Mouse (Mus musculus) lung, postnatal 10 days (tissue): Measurements from ENCODE around the gene Gba.
A peak's percentile ranks its signal among the peaks of the same experiment; 100 is the strongest.

ENCODE experiments used
- DNase-seq: peaks from one replicate; pipeline ENCODE4 v3.0.0; 2021

Gba gene

GRCm38 (mm10) chr3:89183058-89183958, 19.4 kb upstream of the Gba start, which contains the start of gene Fam189b:
Gene Fam189b, plus strand, starts transcription at chr3:89183143.
- peak; percentile 94 for DNase-seq

- no peak for DNase-seq
Measured at GRCm38 (mm10) chr3:89183959-89184315, 18.8 kb upstream of the Gba start.

- no peak for DNase-seq
Measured at GRCm38 (mm10) chr3:89187197-89187596, 15.5 kb upstream of the Gba start.

- DNase-seq = no peak
Measured at GRCm38 (mm10) chr3:89187690-89188477, 14.8 kb upstream of the Gba start.

GRCm38 (mm10) chr3:89188478-89188875, 14.3 kb upstream of the Gba start:
- no peak for DNase-seq

- DNase-seq = no peak
Measured at GRCm38 (mm10) chr3:89190436-89190835, 12.3 kb upstream of the Gba start.

- DNase-seq = no peak
Measured at GRCm38 (mm10) chr3:89193351-89193750, 9.4 kb upstream of the Gba start.

- DNase-seq = peak; percentile 46
Measured at GRCm38 (mm10) chr3:89193853-89194252, 8.9 kb upstream of the Gba start.

- DNase-seq = peak; percentile 94
Measured at GRCm38 (mm10) chr3:89195979-89196877, 6.5 kb upstream of the Gba start.

GRCm38 (mm10) chr3:89199839-89200238, 2.9 kb upstream of the Gba start:
- no peak for DNase-seq

- DNase-seq = no peak
Measured at GRCm38 (mm10) chr3:89203142-89203514, 400 bp downstream of the Gba start.

- DNase-seq = no peak
Measured at GRCm38 (mm10) chr3:89206079-89206478, 3.4 kb downstream of the Gba start.

- no peak for DNase-seq
Measured at GRCm38 (mm10) chr3:89206695-89207094, 4.0 kb downstream of the Gba start.

GRCm38 (mm10) chr3:89208075-89208657, 5.4 kb downstream of the Gba start:
- DNase-seq = no peak

GRCm38 (mm10) chr3:89208736-89209135, 6.0 kb downstream of the Gba start:
- no peak for DNase-seq

- DNase-seq = no peak
Measured at GRCm38 (mm10) chr3:89209731-89210130, 7.0 kb downstream of the Gba start.

- no peak for DNase-seq
Measured at GRCm38 (mm10) chr3:89210162-89210561, 7.4 kb downstream of the Gba start.

GRCm38 (mm10) chr3:89210731-89211130, 8.0 kb downstream of the Gba start:
- DNase-seq = no peak

GRCm38 (mm10) chr3:89213803-89214530, 11.2 kb downstream of the Gba start:
- peak; percentile 97 for DNase-seq

GRCm38 (mm10) chr3:89214681-89215411, 12.1 kb downstream of the Gba start, which contains the start of gene Thbs3:
Gene Thbs3, plus strand, starts transcription at chr3:89215180.
- DNase-seq = peak; percentile 72

GRCm38 (mm10) chr3:89215853-89216252, 13.1 kb downstream of the Gba start:
- DNase-seq = peak; percentile 89
